Mouse (Mus musculus): ENCODE data around the gene Pdk1. TPM values are rescaled to one million over a fixed set of nuclear protein-coding genes. Genes with fewer than 3 reads are reported as not detected.
"Not testable (repeated sequence)": the region's sequence is repeated elsewhere in the genome, so short reads cannot be mapped to it uniquely, and the experiment has no call there.

The Pdk1 gene
- polyA plus RNA-seq, 1 experiment = 36.2 TPM

DNA sequence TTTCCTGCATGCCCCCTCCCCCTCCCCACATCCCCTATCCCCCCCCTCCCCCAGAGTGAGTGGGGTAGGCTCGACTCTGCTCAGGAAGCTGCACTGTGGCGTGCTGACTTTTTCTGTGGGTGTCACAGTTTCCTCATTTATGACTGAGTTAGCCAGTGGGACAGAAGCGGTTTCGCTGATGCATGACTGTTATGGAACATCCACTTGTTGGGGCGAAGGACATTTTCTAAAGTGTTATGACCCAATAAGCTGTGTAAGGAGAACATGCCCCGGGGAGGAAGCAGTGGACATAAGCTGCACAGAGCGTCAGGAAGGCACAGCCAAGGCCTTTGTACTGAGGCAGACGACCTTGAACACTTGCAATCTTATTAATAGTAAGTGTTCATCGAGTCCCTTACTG lies 29.7 kb upstream of the Pdk1 start:
- Histone ChIP-seq H3K27ac (ENCODE audit: insufficient read depth, low read depth, low read length) (peak overlapping the region; percentile 93), H3K4me1 (ENCODE audit: control insufficient read depth, insufficient read depth, low read length) (peaks cover 16% of the 10 kb centered on the region), H3K4me3 (ENCODE audit: insufficient read depth, low read length) (no peak overlapping the region)
- TF ChIP-seq POLR2A (IDR thresholded peaks at IDR 0.05; ENCODE audit: borderline replicate concordance, low read depth, low read length) (no peak), CTCF (IDR thresholded peaks at IDR 0.05; ENCODE audit: low read depth, low read length) (no peak)

DNA sequence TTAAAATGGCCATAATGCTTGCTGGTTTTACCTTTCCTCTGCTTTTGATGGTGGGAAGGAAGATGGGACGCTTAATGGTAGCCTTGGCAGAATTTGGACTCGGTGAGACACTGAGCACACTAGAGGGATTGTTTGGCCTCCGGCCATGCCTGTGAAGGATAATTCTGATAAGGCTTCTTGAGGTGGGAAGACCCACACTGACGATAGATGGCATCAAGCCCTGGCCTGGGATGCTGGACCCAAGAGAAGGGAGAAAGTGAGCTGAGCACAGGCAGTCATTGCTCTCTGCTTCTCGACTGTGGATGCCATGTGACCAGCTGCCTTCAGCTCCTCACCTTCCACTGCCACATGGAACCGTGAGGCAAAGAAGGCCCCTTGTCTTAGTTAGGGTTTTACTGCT lies 28.1 kb upstream of the Pdk1 start:
- no peak for TF ChIP-seq CTCF (IDR thresholded peaks at IDR 0.05; ENCODE audit: low read depth, low read length)
- TF ChIP-seq POLR2A (IDR thresholded peaks at IDR 0.05; ENCODE audit: borderline replicate concordance, low read depth, low read length) = no peak
- H3K4me1 ChIP-seq (ENCODE audit: control insufficient read depth, insufficient read depth, low read length) = peaks cover 16% of the 10 kb centered on the region
- H3K4me3 ChIP-seq (ENCODE audit: insufficient read depth, low read length) = no peak overlapping the region
- no peak overlapping the region for H3K27ac ChIP-seq (ENCODE audit: insufficient read depth, low read depth, low read length)

DNA sequence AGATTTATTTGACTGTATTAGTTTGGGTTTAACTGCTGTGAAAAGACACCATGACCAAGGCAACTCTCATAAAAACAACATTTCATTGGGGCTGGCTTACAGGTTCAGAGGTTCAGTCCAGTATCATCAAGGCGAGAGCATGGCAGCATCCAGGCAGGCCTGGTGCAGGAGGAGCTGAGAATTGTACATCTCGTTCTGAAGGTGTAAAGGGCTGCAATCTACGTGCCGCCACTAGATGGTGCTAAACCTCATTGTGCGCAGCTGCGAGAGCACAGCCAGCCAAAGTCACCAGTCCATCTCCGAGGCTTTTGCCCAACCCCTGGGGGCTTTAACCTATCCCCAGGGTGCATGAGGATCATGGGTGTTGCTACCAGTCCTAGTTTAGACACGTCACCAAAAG lies 20.9 kb upstream of the Pdk1 start:
- not testable (repeated sequence) for H3K27ac ChIP-seq (ENCODE audit: insufficient read depth, low read depth, low read length); H3K4me3 ChIP-seq (ENCODE audit: insufficient read depth, low read length); H3K4me1 ChIP-seq (ENCODE audit: control insufficient read depth, insufficient read depth, low read length)

DNA sequence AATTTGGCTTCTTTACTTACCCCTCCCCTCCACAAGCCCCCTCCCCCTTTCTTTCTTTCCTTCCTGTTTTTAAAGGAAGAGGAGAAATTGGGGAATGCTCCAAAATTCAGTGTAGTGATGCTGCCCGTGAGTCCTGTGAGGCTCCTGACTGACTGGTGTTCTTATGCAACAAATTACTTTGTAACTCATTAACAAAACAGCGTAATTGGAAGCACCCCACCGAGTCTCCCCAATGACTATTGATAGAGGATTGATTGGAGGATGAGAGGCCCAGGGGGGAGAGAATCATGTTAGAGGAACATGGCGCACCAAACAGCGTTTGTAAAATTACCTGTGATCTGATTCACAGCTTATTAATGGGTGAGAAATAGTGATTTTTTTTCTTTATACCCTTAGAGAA lies 17.9 kb upstream of the Pdk1 start:
- H3K4me1 ChIP-seq (ENCODE audit: control insufficient read depth, insufficient read depth, low read length) = peaks cover 7% of the 10 kb centered on the region
- no peak overlapping the region for H3K27ac ChIP-seq (ENCODE audit: insufficient read depth, low read depth, low read length)
- H3K4me3 ChIP-seq (ENCODE audit: insufficient read depth, low read length) = no peak overlapping the region
- TF ChIP-seq POLR2A (IDR thresholded peaks at IDR 0.05; ENCODE audit: borderline replicate concordance, low read depth, low read length) (no peak), CTCF (IDR thresholded peaks at IDR 0.05; ENCODE audit: low read depth, low read length) (no peak)

DNA sequence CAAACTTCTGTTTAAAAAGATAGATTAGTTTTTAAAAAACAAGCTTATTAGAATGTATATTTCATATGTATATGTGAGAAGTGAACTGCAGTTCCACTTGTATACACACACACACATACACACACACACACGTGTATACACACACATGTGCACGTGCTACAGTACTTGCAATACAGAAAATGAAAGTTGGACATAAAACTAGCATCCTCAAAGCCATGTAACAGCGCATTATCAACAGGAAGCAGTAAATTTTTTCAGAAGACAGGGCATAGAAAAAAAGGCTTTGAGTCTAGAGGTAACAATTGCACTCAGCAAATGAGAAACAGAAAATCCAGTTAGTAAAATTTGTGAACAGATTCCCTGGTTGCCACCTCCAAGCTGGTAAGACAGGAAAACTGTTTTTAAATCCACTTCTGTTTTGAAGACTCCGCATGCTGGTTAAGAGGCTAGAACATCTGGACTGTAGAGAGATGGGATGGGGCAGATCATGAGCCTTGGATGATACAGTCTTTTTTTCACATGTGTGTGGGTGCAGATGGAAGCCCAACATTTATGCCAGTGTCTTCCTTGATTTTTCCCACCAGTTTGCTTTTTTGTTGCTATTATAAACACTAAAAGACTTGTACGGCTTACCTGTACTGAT lies 9.4 kb upstream of the Pdk1 start:
- Histone ChIP-seq H3K4me3 (ENCODE audit: insufficient read depth, low read length) (no peak overlapping the region), H3K4me1 (ENCODE audit: control insufficient read depth, insufficient read depth, low read length) (peaks cover 35% of the 10 kb centered on the region), H3K27ac (ENCODE audit: insufficient read depth, low read depth, low read length) (no peak overlapping the region)
- TF ChIP-seq CTCF (IDR thresholded peaks at IDR 0.05; ENCODE audit: low read depth, low read length) = no peak
- TF ChIP-seq POLR2A (IDR thresholded peaks at IDR 0.05; ENCODE audit: borderline replicate concordance, low read depth, low read length) = no peak

DNA sequence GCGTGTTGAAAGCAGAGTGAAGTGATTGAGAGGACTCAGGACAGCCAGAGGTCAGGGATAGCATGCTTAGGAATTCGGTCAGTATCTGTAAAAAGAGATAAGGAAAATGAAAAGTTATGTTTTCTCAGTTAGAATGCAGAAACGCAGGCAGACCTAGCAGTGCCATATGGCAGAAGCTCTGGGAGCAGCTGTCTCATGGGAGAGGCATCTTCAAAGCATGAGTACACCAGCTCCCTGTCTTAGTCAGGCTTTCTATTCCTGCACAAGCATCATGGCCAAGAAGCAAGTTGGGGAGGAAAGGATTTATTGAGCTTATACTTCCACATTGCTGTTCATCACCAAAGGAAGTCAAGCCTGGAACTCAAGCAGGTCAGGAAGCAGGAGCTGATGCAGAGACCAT lies 8.0 kb upstream of the Pdk1 start:
- Histone ChIP-seq H3K4me1 (ENCODE audit: control insufficient read depth, insufficient read depth, low read length) (peaks cover 29% of the 10 kb centered on the region), H3K27ac (ENCODE audit: insufficient read depth, low read depth, low read length) (no peak overlapping the region), H3K4me3 (ENCODE audit: insufficient read depth, low read length) (no peak overlapping the region)
- TF ChIP-seq CTCF (IDR thresholded peaks at IDR 0.05; ENCODE audit: low read depth, low read length) (no peak), POLR2A (IDR thresholded peaks at IDR 0.05; ENCODE audit: borderline replicate concordance, low read depth, low read length) (no peak)

DNA sequence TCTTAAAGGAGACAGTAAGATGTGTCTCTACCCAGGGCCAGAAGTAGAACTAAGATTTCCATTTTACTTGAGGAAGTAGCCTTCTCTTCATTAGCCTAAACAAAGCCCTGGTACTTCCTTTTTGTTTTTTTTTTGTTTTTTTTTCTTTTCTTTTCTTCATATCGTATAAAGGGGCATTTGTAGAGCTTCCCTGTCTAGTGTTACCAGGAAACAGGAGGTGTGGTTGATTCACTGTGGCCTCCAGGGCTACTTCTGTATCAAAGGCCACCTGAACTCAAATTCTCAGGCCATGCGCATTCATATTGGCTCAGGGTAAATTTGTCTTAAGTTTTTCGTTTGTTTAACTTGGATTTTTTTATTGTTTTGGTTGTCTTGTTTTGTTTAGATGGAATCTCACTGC lies 7.1 kb upstream of the Pdk1 start:
- no peak for TF ChIP-seq POLR2A (IDR thresholded peaks at IDR 0.05; ENCODE audit: borderline replicate concordance, low read depth, low read length)
- peak overlapping the region; percentile 88 for H3K27ac ChIP-seq (ENCODE audit: insufficient read depth, low read depth, low read length)

DNA sequence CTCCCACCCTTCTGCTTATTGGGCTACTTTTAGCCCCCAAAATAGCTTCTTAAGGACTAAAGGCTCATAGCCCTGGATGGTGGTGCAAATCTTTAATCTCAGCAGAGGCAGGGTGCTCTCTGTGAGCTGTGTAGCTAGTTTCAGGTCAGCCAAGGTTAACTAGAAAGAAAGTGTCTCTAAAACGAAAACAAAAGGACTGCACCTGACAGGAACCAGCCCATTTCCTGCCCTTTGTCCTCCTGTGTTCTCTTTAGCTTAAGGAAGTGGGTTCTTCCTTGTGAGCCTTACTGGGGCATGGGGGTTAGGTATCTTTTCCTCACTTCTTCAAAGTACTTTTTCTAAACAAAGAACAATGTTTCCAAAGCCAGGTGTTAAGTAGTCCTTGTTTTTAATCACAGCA lies 6.5 kb upstream of the Pdk1 start:
- no peak for TF ChIP-seq POLR2A (IDR thresholded peaks at IDR 0.05; ENCODE audit: borderline replicate concordance, low read depth, low read length)
- no peak for TF ChIP-seq CTCF (IDR thresholded peaks at IDR 0.05; ENCODE audit: low read depth, low read length)
- peak overlapping the region; percentile 88 for H3K27ac ChIP-seq (ENCODE audit: insufficient read depth, low read depth, low read length)
- H3K4me3 ChIP-seq (ENCODE audit: insufficient read depth, low read length) = no peak overlapping the region
- H3K4me1 ChIP-seq (ENCODE audit: control insufficient read depth, insufficient read depth, low read length) = peaks cover 29% of the 10 kb centered on the region

More for the DNA sequence above, 7.1 kb upstream of the Pdk1 start:
- H3K4me1 ChIP-seq (ENCODE audit: control insufficient read depth, insufficient read depth, low read length) = peaks cover 29% of the 10 kb centered on the region
- H3K4me3 ChIP-seq (ENCODE audit: insufficient read depth, low read length) = no peak overlapping the region

DNA sequence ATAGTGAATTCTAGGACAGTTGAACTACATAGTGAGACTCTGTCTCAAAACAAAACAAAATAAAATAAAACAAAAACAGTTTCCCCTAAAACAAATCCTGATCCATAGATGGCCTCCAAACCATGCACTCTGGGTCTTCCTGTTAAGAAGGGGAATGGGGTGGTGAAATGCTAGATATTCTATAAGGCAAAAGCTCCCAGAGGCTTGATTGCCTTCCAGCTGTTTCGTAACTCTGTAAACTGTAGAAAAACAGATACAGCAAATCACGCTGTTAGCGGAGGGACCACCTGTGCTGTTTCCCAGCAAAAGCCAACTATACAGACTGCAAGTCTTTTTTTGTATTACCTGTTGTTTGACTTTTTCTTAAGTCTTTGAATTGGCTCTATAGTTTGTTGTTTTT lies 6.0 kb upstream of the Pdk1 start:
- no peak for TF ChIP-seq CTCF (IDR thresholded peaks at IDR 0.05; ENCODE audit: low read depth, low read length)
- TF ChIP-seq POLR2A (IDR thresholded peaks at IDR 0.05; ENCODE audit: borderline replicate concordance, low read depth, low read length) = no peak
- peak overlapping the region; percentile 88 for H3K27ac ChIP-seq (ENCODE audit: insufficient read depth, low read depth, low read length)
- no peak overlapping the region for H3K4me3 ChIP-seq (ENCODE audit: insufficient read depth, low read length)
- H3K4me1 ChIP-seq (ENCODE audit: control insufficient read depth, insufficient read depth, low read length) = peaks cover 29% of the 10 kb centered on the region

DNA sequence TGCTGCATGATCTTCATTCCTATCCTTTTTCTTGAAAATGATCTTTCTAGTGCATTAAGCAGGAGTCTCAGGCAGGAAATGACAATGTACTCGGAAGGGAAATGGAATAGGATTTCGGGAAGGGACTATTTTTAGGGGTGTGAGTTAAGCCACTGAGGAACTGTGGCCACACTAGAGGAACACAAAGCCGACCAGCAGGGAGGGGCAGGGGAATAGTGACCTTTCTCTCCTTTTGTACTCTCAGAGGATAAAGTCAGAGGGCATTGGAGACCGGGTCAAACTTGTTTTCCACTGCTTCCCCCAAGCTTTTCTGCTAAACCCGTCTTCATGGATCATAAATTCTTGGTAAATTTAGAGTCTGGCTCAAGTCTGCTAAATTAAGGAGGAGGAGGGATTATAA lies 5.5 kb upstream of the Pdk1 start:
- peak overlapping the region; percentile 88 for H3K27ac ChIP-seq (ENCODE audit: insufficient read depth, low read depth, low read length)
- TF ChIP-seq POLR2A (IDR thresholded peaks at IDR 0.05; ENCODE audit: borderline replicate concordance, low read depth, low read length) (no peak), CTCF (IDR thresholded peaks at IDR 0.05; ENCODE audit: low read depth, low read length) (no peak)
- H3K4me1 ChIP-seq (ENCODE audit: control insufficient read depth, insufficient read depth, low read length) = peaks cover 29% of the 10 kb centered on the region
- H3K4me3 ChIP-seq (ENCODE audit: insufficient read depth, low read length) = no peak overlapping the region

DNA sequence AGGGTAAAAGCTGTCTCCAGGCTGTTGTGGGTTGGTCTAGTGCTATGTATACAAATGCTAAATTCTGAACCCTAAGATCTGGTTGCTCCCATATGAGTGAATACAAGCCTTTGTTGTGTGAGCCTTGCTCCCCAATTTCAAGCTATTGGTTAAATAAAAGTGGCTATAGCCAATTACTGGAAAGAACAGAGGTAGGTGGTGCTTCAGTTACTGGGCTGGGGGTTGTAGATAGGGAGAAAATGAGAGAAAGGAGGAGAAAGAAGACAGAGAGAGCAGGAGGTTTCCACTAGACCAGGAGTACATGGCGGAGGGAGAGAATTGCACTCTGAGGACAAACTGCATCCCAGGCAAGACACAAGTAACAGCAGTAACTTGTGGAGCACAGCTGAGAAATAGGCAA lies 4.8 kb upstream of the Pdk1 start:
- TF ChIP-seq POLR2A (IDR thresholded peaks at IDR 0.05; ENCODE audit: borderline replicate concordance, low read depth, low read length) = no peak
- no peak for TF ChIP-seq CTCF (IDR thresholded peaks at IDR 0.05; ENCODE audit: low read depth, low read length)
- Histone ChIP-seq H3K4me1 (ENCODE audit: control insufficient read depth, insufficient read depth, low read length) (peaks cover 29% of the 10 kb centered on the region), H3K27ac (ENCODE audit: insufficient read depth, low read depth, low read length) (peak overlapping the region; percentile 6; the same call in 1 of the 2 replicates), H3K4me3 (ENCODE audit: insufficient read depth, low read length) (no peak overlapping the region)

All from bone marrow macrophage, adult 2 months (primary cell).